Mouse (Mus musculus) liver, postnatal 0 days (tissue): ENCODE results near the gene 4930507D05Rik.
A peak's percentile ranks its signal among the peaks of the same experiment; 100 is the strongest.

ENCODE experiments used
- CTCF ChIP-seq: sonication (generic); IDR thresholded peaks from 2 replicates; pipeline ENCODE4 v1.5.1; 2016; ENCODE audit warnings: antibody characterized with exemption, low read depth
- EP300 ChIP-seq: IDR thresholded peaks from 2 replicates; pipeline ENCODE4 v1.6.1; 2016; ENCODE audit warnings: antibody characterized with exemption, low read depth, mild to moderate bottlenecking

DNA sequence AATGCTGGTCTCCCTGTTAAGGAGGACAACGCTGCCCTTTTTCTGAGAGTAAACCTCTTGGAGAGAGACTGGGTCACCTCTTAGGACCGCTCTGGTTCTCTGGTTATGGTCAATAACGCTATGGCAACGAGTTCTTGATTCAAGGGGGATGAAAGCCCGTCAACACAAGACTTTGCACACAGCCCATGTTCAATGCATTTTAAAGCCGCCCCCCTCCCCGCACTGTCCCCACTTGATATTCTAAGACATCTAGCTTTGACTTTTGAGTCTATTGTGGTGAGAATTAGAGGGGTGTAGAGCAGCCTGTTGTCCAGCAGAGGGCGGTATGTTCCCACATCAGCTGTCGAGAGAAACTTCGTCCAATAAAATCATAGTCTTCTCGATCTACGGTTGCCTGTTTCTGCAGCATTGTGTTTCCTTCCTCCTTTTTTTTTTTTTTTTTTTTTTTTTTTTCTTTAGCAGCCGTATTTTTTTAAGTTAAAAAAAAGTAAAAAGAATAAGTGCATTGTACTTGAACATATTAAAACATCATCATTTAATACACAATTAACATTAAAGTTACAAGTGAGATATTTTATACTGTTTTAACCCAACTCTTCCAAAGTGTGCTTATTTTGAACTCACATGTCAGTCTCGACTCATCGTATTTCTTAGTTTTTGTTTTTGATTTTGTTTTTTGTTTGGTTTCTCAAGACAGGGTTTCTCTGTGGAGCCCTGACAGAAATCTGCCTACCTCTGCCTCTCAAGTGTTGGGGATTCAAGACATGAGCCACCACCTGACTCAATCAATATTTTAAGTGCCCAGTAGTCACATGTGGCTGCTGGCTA lies 51.0 kb downstream of the 4930507D05Rik start:
- TF ChIP-seq CTCF (peak; percentile 97), EP300 (no peak)
